Mouse (Mus musculus) adrenal gland, postnatal 36 days (tissue): Measurements from ENCODE around the gene Rab13. TPM values are rescaled to one million over a fixed set of nuclear protein-coding genes. Genes with fewer than 3 reads are reported as not detected.

ENCODE experiments used
- DNase-seq, 2 experiments: peaks; one replicate each; pipeline ENCODE4 v3.0.0; 2021; ENCODE audit warnings: mixed read lengths in 1 of 2
- microRNA-seq: library from miRNA; unstranded; fragments of <30 nt; microRNA quantifications from one replicate; pipeline ENCODE4 v1.2.0, GENCODE M21; 2021
- total RNA-seq, 2 experiments: library from RNA; stranded (reverse); gene quantifications; 2 replicates each; pipeline ENCODE4 v1.2.3; 2021

Gene Rab13
- total RNA-seq, 2 experiments from 2014 or later = 24.6 to 39.0 TPM

- DNase-seq = peak; percentile 28 to 52
Measured at GRCm38 (mm10) chr3:90256731-90257530, 43.4 kb downstream of the Rab13 start.

- no peak for DNase-seq
Measured at GRCm38 (mm10) chr3:90258521-90258920, 45.0 kb downstream of the Rab13 start.

- DNase-seq = no peak
Measured at GRCm38 (mm10) chr3:90263121-90263771, 49.8 kb downstream of the Rab13 start.

DNA sequence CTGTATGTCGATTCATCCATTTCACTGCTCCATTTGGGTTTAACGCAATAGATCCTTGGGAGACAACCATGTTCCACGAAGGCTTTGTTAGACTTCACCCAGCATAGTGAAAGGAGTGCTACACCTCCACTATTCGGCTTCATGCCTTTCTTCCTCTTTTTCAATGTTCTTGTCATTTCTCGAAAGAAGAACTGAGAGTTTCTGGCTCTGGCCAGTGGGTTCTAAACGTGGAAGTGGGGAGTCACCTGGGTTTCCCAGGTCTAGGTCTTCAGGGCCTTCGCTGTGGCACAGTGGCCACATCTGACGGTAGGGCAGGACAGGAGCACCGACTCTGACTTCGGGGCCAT is 51.2 kb downstream of the Rab13 start:
- DNase-seq = no peak

GRCm38 (mm10) chr3:90265034-90265931 is 51.8 kb downstream of the Rab13 start, which contains the start of gene Dennd4b:
Gene Dennd4b (plus strand): TSS chr3:90265185.
- peak; percentile 95 to 97 for DNase-seq

DNA sequence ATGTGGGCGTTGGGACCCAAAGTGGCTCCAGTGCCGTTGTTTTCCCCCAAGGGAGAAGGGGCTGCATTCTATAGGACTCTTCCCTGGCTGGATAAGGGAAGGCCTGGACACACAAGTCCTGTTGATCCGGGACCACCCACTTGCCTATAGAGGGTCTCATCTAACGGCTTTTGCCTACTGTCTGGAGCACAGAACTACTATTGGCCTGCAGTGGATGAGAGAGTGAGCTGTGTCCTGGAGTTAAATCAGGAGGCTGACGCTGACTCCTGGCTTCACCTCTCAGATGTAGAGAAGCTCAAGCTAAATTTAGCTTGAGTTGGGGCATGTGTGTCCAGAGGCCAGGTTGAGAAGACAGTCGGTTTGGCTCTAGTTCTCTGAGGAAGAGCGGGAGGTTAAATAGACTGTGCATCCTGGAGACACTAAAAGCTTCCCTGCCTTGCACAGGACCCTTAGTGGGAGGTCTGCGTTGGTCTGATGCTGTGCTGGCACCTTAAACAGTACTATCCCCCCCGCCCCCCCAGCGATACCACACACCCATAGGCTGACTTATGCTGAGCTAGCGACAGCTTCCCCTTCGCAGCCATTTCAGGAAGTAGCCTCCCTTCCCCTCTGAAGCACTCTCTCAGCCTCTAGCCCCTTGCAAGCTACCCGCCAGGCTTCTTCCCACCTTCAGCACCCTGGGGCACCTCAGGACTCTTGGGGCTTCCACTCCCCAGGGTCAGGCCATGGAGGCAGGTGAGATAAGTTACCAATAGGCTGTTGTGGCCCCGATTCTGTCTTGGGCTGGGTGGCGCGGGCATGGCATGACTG is 52.6 kb downstream of the Rab13 start:
- DNase-seq = no peak

GRCm38 (mm10) chr3:90266901-90267775 is 53.6 kb downstream of the Rab13 start:
- DNase-seq = no peak

GRCm38 (mm10) chr3:90268190-90268589 is 54.7 kb downstream of the Rab13 start:
- DNase-seq = no peak

DNA sequence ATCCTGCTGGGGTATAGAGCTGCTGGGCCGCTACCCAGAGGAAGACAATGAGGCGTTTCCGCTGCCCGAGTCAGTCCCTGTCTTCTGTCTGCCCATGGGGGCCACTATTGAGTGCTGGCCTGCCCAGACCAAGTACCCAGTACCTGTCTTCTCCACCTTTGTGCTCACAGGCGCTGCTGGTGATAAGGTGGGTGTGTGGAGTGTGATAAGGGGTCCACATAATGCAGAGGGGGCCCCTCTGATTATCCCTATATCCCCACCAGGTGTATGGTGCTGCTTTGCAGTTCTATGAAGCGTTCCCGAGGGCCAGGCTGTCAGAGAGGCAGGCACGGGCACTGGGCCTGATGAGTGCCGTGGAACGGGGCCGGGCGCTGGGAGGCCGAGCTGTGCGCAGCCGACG is 55.5 kb downstream of the Rab13 start:
- DNase-seq = no peak

DNA sequence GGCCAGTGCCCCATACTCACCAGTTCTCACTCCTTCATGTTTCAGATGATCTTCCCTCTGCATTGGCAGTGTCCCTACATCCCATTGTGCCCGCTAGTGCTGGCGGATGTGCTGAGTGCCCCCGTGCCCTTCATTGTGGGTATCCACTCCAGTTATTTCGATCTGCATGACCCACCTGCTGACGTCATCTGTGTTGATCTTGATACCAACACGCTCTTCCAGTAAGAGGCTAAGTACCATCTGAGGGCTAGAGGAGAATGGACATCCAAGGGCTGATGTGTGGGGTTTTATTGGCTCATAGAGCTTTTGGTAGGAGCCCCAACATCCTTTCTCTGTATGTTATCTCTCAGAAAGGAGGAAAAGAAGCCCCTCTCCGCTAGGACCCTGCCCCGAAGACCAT is 57.3 kb downstream of the Rab13 start:
- DNase-seq = no peak

DNA sequence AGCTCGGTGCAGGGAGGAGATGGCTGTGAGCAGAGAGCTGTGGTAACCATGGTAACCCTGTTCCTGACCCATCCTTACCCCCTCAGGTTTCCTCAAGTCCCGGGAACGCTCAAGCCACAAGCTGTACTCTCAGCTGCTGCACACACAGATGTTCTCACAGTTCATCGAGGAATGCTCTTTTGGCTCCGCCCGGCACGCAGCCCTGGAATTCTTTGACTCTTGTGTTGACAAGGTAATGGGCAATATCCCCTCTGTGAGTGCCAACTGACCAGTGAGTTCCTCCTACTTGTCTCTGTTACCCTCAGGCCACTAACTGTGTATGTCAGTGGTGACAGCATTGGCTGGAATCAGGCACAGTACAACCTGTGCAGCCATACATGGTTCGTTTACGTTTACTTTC is 58.7 kb downstream of the Rab13 start:
- no peak for DNase-seq

GRCm38 (mm10) chr3:90273855-90274254 is 60.4 kb downstream of the Rab13 start:
- DNase-seq = no peak

DNA sequence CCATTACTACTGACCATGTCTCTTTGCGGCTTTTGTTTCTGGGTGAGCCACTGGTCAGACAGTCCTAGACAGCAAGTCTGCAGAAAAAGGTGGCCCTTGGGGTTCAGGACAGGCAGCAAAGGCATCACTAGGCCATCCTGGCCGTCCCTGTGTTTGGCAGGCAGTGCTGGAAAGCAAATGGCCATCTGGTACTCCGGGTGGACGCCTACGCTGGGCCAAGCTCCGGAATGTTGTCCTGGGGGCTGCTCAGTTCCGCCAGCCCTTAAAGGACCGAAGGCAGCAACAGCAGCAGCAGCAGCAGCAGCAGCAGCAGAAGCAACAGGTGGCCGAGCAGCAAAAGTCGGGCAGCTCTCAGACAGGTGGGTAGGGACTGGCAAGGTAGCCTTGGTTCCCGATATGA is 61.8 kb downstream of the Rab13 start:
- no peak for DNase-seq

Small RNA genes lying within 50 kb of the gene (microRNA-seq; reads per million reads assigned to microRNA genes)
- not detected for gene Mir7012

Other genes starting within 250 kb of the Rab13 start
- gene Hax1, start 214.9 kb upstream of the Rab13 start, total RNA-seq = 100 to 1,000 TPM; 159 to 161 TPM
- gene 4933434E20Rik, start 162.1 kb upstream of the Rab13 start, total RNA-seq = 10 to 100 TPM; 81.6 to 85.9 TPM
- 100 to 1,000 TPM; 146 to 159 TPM for gene Ubap2l, start 161.1 kb upstream of the Rab13 start, total RNA-seq
- gene Tpm3, start 141.0 kb upstream of the Rab13 start, total RNA-seq = 100 to 1,000 TPM; 183 to 215 TPM
- gene Nup210l, start 109.6 kb upstream of the Rab13 start, total RNA-seq = under 1 TPM; 0.66 TPM
- gene Rps27, start within 50 bp of the Rab13 start, total RNA-seq = 1,000 to 10,000 TPM; 1,883 to 1,933 TPM
- 10 to 100 TPM; 63.2 to 70.8 TPM for gene Jtb, start 17.9 kb downstream of the Rab13 start, total RNA-seq
- under 1 TPM; 0.20 to 0.66 TPM for gene Creb3l4, start 29.8 kb downstream of the Rab13 start, total RNA-seq
- gene Slc39a1, start 34.5 kb downstream of the Rab13 start, total RNA-seq = 100 to 1,000 TPM; 127 to 142 TPM
- gene Crtc2, start 40.5 kb downstream of the Rab13 start, total RNA-seq = 10 to 100 TPM; 37.4 to 43.2 TPM
- 1 to 10 TPM; 6.2 to 7.3 TPM for gene Dennd4b, start 51.5 kb downstream of the Rab13 start, total RNA-seq
- 10 to 100 TPM; 62.2 to 66.2 TPM for gene Gatad2b, start 79.5 kb downstream of the Rab13 start, total RNA-seq
- 100 to 1,000 TPM; 132 to 156 TPM for gene Slc27a3, start 176.2 kb downstream of the Rab13 start, total RNA-seq
- 10 to 100 TPM; 79.4 to 89.6 TPM for gene Ints3, start 219.9 kb downstream of the Rab13 start, total RNA-seq